Mouse (Mus musculus): ENCODE measurements around the gene Mical2.

GRCm38 (mm10) chr7:112452471-112452870, 226.8 kb downstream of the Mical2 start:
- TF ChIP-seq CTCF (IDR thresholded peaks at IDR 0.05; ENCODE audit: extremely low read depth, insufficient read length, insufficient replicate concordance, low read depth, low read length) (no peak), POLR2A (IDR thresholded peaks at IDR 0.05; ENCODE audit: low read depth, low read length) (no peak)
